Mouse (Mus musculus) forebrain, embryonic 13.5 days (tissue): ENCODE measurements at regions not wholly inside any gene's neighbourhood (a gene's known extent, or its start where the extent isn't known, plus 50 kb on each side); places are given as distances from the start of the nearest gene placed in this dataset.

Experiments used
- ATAC-seq: fragments of 200-750 bp; cut with Nextera tagmentation; 2 replicates; pipeline ENCODE4 v1.8.0; 2017
- H3K27ac ChIP-seq: fragments of 300-500 bp; sonication (generic); 2 replicates; pipeline ENCODE4 v1.5.1; 2015; ENCODE audit warnings: inconsistent platforms, mild to moderate bottlenecking, moderate library complexity
- H3K27me3 ChIP-seq: fragments of 300-500 bp; sonication (generic); 2 replicates; pipeline ENCODE4 v1.6.1; 2015; ENCODE audit warnings: mild to moderate bottlenecking, inconsistent platforms
- H3K36me3 ChIP-seq: fragments of 300-500 bp; sonication (generic); 2 replicates; pipeline ENCODE4 v1.6.1; 2015; ENCODE audit warnings: mild to moderate bottlenecking, inconsistent platforms; ENCODE audit not compliant: poor library complexity, severe bottlenecking
- H3K4me1 ChIP-seq: fragments of 300-500 bp; sonication (generic); 2 replicates; pipeline ENCODE4 v1.6.1; 2015; ENCODE audit warnings: inconsistent platforms
- H3K4me2 ChIP-seq: fragments of 300-500 bp; sonication (generic); 2 replicates; pipeline ENCODE4 v1.6.1; 2015; ENCODE audit warnings: inconsistent platforms, mild to moderate bottlenecking, moderate library complexity
- H3K4me3 ChIP-seq: fragments of 300-500 bp; sonication (generic); 2 replicates; pipeline ENCODE4 v1.5.1; 2015; ENCODE audit warnings: mild to moderate bottlenecking, inconsistent platforms
- H3K9ac ChIP-seq: fragments of 300-500 bp; sonication (generic); 2 replicates; pipeline ENCODE4 v1.6.1; 2015; ENCODE audit warnings: mild to moderate bottlenecking, inconsistent platforms
- H3K9me3 ChIP-seq: fragments of 300-500 bp; sonication (generic); replicated peaks from 2 replicates; pipeline ENCODE4 v1.6.1; 2016; ENCODE audit warnings: inconsistent platforms
- WGBS: fragments of 180-500 bp; shearing (Covaris S2); methylation state at CpG from one replicate; pipeline ENCODE4 v1.1.7; 2015; 5-methylcytosine and 5-hydroxymethylcytosine counted together

DNA sequence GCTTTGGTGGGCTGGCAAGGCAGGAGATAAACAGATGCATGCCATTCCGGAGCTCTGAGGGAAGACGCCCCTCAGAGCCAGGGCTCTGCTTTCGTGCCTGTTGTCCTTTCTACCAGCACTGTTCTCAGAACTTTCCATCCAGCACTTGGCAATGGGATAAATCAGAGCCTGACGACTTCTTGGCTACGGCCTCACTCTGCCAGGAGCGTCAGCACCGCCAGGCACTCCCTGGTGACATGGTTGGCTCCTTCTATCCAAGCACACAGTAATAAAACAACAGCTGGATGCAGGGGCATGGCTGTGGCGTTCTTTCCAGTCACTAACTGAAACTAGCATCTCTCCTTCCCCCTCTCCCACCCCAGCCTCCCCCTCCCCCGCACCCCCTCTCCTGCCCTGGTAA lies 215.4 kb downstream of the Ly86 start:
- Histone ChIP-seq H3K4me1 (peaks cover 9% of the 10 kb centered on the region; the same call in 1 of the 2 replicates), H3K4me3 (no peak overlapping the region), H3K27me3 (no peaks in the 10 kb centered on the region), H3K27ac (no peak overlapping the region), H3K9me3 (no peaks in the 10 kb centered on the region), H3K4me2 (no peak overlapping the region), H3K9ac (no peak overlapping the region), H3K36me3 (no peaks in the 10 kb centered on the region)
- no peak for ATAC-seq
- 56% methylated on average over 9 of the region's 9 CpGs for WGBS

DNA sequence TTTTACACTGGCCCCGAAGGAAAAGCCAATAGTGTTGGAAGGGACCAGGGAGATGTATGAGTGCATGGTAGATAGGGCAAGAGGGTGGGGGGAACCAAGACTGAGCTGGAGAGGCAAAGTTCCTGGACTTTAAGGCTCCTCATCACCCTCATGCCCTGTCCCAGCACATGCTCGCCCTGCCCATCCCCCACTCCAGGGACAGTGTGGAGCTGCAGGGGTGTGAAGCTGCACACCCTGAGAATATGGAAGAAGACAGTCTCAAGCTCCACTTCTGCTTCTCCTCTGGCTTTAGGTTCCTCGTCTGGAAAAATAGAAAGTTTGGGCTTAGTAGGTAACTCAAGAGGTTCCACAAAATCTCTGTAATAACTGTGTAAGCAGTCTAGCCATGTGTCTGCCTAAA lies 215.8 kb downstream of the Ly86 start:
- H3K4me3 ChIP-seq, result no peak overlapping the region
- no peak overlapping the region for H3K4me2 ChIP-seq
- H3K9me3 ChIP-seq, result no peaks in the 10 kb centered on the region
- H3K9ac ChIP-seq, result no peak overlapping the region
- H3K27ac ChIP-seq, result no peak overlapping the region
- 0 out of 2 replicates have a peak, but pooled peaks have one; percentile 33 for ATAC-seq
- WGBS, result 69% methylated on average over 3 of the region's 3 CpGs
- H3K4me1 ChIP-seq, result peaks cover 9% of the 10 kb centered on the region; the same call in 1 of the 2 replicates
- no peaks in the 10 kb centered on the region for H3K27me3 ChIP-seq
- no peaks in the 10 kb centered on the region for H3K36me3 ChIP-seq

DNA sequence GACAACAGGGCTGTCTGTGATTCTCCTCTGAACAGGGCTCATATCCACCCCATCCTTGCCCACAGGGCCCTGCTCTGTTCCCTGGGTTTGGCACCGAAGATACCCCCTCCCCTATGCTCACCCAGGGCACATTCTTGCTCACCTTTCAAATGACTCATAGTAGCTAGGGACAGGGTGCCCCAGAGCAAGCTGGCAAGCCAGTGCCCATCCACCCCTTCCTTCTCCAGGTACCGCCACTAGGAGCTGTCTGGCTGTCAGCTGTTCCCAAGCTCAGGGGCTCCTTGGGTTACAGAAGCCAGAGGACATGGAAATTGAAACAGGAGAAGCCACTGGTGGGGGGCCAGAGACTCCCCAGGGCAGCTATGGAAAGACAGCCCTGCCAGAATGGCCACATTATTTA lies 216.4 kb downstream of the Ly86 start:
- 76% methylated on average over 2 of the region's 2 CpGs for WGBS
- no peak for ATAC-seq
- H3K27me3 ChIP-seq, result no peaks in the 10 kb centered on the region
- no peak overlapping the region for H3K27ac ChIP-seq
- H3K9ac ChIP-seq, result no peak overlapping the region
- H3K4me3 ChIP-seq, result no peak overlapping the region
- no peak overlapping the region for H3K4me2 ChIP-seq
- H3K4me1 ChIP-seq, result peaks cover 9% of the 10 kb centered on the region; the same call in 1 of the 2 replicates
- H3K36me3 ChIP-seq, result no peaks in the 10 kb centered on the region
- no peaks in the 10 kb centered on the region for H3K9me3 ChIP-seq

DNA sequence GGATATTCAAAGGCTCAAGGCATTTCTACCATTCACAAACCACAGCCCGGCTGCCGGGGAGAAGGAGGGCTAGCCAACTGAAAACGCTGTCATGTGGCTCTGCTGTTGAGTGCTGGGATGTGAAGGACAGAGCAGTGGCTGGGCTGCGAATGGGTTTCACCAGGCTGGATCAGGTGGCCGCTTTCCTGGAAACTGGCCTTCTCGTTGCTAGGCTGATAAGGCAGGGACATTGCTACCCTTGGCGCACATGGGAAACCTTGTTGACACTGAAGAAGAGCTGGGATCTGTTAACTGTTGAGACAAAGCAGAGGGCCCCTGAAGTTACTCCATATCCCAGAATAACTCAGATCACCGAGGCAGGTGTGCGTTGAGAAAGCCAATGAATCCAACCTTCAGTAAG lies 216.1 kb upstream of the Rreb1 start:
- peaks cover 9% of the 10 kb centered on the region; the same call in 1 of the 2 replicates for H3K4me1 ChIP-seq
- no peak for ATAC-seq
- no peak overlapping the region for H3K4me2 ChIP-seq
- H3K9me3 ChIP-seq, result no peaks in the 10 kb centered on the region
- H3K27ac ChIP-seq, result no peak overlapping the region
- H3K4me3 ChIP-seq, result no peak overlapping the region
- 52% methylated on average over 9 of the region's 9 CpGs for WGBS
- no peaks in the 10 kb centered on the region for H3K27me3 ChIP-seq
- no peak overlapping the region for H3K9ac ChIP-seq
- H3K36me3 ChIP-seq, result no peaks in the 10 kb centered on the region

DNA sequence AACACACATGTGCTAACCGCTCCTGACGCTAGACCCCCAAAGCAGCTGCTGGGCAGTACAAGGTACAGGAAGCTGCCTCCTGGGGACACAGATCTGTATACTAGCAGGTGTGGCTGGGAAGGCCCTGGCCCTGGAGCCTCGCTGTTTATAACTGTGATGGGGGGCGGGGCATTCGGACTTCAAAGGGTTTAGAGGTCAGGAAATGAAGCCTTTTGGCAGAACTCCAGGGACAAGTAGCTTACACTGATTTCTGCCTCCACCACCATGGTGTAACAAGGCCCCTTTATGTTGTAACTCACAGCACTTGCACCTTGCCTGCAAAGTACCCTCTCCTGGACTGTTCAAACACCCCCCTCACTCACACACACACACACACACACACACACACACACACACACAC lies 215.5 kb upstream of the Rreb1 start:
- Histone ChIP-seq H3K4me3 (no peak overlapping the region), H3K4me2 (no peak overlapping the region), H3K36me3 (no peaks in the 10 kb centered on the region), H3K9me3 (no peaks in the 10 kb centered on the region), H3K9ac (no peak overlapping the region), H3K27me3 (no peaks in the 10 kb centered on the region), H3K4me1 (peaks cover 9% of the 10 kb centered on the region; the same call in 1 of the 2 replicates), H3K27ac (no peak overlapping the region)
- WGBS, result 40% methylated on average over 5 of the region's 5 CpGs
- ATAC-seq, result no peak

DNA sequence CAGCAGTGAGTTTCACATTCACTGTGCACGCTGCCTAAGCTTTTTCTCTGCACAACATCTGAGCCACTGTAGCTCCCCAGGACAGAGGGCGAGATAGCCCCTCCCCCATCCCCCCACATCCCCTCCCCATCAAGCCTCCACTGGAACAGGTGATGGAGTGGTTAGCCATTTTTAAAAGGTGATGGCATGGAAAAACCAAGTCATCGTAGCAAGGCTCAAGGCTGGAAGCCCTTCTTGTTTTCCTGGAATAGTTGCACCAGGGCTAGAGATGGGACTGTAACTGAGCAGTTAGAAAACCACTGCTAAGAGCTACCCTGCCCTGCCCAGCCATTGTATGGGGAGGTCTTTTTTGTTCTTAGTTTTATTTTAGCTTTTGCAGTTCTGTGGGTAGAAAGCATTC lies 209.1 kb upstream of the Rreb1 start:
- 69% methylated on average over 3 of the region's 3 CpGs for WGBS
- H3K36me3 ChIP-seq, result no peaks in the 10 kb centered on the region
- no peak overlapping the region for H3K27ac ChIP-seq
- no peak for ATAC-seq
- no peaks in the 10 kb centered on the region for H3K27me3 ChIP-seq
- no peaks in the 10 kb centered on the region for H3K9me3 ChIP-seq
- H3K4me2 ChIP-seq, result no peak overlapping the region
- H3K4me1 ChIP-seq, result no peaks in the 10 kb centered on the region
- H3K4me3 ChIP-seq, result no peak overlapping the region
- no peak overlapping the region for H3K9ac ChIP-seq

DNA sequence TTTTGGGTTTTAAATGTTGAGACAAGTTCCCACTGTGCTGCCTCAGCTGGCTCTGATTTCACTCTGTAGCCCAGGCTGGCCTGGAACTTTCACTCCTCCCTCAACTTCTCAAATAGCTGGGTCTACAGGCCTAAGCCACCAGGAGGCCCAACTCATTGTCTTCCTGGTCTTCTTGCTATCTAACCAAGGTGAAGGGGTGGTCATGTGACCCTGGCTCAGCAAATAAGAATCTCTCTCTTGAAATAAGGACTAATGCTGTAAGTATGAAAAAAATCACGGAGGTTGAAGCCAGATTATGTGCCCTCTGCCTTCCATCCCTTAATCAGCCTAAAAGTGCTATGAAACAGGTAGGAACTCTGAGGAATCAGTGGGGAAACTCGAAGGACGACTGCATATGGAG lies 208.7 kb upstream of the Rreb1 start:
- Histone ChIP-seq H3K27me3 (no peaks in the 10 kb centered on the region), H3K4me2 (no peak overlapping the region), H3K9ac (no peak overlapping the region), H3K9me3 (no peaks in the 10 kb centered on the region), H3K4me1 (no peaks in the 10 kb centered on the region), H3K4me3 (no peak overlapping the region), H3K36me3 (no peaks in the 10 kb centered on the region), H3K27ac (no peak overlapping the region)
- ATAC-seq, result no peak
- 84% methylated on average over 3 of the region's 3 CpGs for WGBS

DNA sequence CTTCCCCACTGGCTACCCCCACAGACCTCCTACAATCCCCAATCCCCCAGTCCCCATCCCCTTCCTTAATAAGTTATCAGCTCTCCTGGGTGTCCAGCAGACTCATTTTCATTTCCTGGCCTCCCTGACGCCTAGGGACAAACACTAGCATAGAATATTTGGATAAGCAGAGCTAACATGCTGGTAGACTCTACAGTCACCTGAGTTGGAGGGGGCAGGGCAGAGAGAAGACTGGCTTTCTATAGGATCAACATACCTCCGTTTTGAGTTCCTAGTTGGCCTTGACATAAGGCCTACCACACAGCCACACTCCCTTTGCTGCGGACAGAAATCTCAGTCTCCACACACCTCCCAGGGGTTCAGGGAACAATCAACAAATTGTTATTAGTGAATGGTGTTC lies 205.2 kb upstream of the Rreb1 start:
- no peak overlapping the region for H3K27ac ChIP-seq
- WGBS, result 57% methylated on average over 3 of the region's 3 CpGs
- no peaks in the 10 kb centered on the region for H3K9me3 ChIP-seq
- no peak overlapping the region for H3K4me3 ChIP-seq
- no peaks in the 10 kb centered on the region for H3K4me1 ChIP-seq
- no peak overlapping the region for H3K4me2 ChIP-seq
- no peaks in the 10 kb centered on the region for H3K36me3 ChIP-seq
- ATAC-seq, result no peak
- H3K9ac ChIP-seq, result no peak overlapping the region
- no peaks in the 10 kb centered on the region for H3K27me3 ChIP-seq

DNA sequence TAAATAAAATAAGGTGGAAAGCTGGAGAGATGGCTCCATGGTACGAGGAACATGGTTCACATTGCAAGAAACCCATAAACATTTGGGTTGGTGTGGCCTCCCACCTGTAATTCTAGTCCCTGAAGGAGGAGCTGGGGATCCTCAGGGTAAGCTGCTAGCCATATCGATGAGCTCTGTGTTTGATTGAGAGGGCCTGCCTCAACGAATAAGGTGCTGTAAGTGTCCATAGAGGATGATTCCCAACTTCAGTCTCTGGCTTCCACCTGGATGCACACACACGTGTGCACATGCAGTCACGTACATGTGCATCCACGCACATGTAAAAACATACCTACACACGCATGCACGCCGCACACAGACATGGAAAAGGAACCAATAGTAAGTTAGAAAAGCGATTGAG lies 199.0 kb upstream of the Rreb1 start:
- Histone ChIP-seq H3K27me3 (no peaks in the 10 kb centered on the region), H3K36me3 (no peaks in the 10 kb centered on the region), H3K9me3 (no peaks in the 10 kb centered on the region), H3K4me3 (no peak overlapping the region), H3K4me2 (no peak overlapping the region), H3K4me1 (peaks cover 9% of the 10 kb centered on the region; the same call in 1 of the 2 replicates), H3K27ac (peak overlapping the region; percentile 41; the same call in 1 of the 2 replicates), H3K9ac (no peak overlapping the region)
- no peak for ATAC-seq
- 83% methylated on average over 10 of the region's 10 CpGs for WGBS

DNA sequence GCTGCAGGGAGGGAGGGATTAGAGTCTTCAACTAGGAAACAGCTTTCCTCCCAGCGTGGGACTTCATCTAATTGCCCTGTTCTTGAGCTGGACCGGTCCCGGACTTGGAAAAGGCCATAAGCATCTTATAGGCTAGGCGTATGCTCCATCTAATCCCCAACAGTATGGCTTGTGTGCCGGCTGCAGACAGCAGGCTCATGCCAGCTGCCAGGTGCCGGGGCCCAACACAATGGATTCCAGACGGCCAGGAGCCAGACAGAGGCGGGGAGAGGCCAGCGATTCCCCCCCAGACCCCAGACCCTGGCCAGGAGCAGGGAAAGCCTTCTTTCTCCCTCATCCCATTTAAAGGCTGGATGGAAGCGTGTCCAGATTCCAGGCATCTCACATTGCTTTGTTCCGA lies 198.4 kb upstream of the Rreb1 start:
- ATAC-seq, result peak; percentile 76
- peak overlapping the region; percentile 41 for H3K27ac ChIP-seq
- peaks cover 9% of the 10 kb centered on the region; the same call in 1 of the 2 replicates for H3K4me1 ChIP-seq
- H3K4me2 ChIP-seq, result peak overlapping the region; percentile 15; the same call in 1 of the 2 replicates
- H3K9me3 ChIP-seq, result no peaks in the 10 kb centered on the region
- H3K4me3 ChIP-seq, result no peak overlapping the region
- no peaks in the 10 kb centered on the region for H3K36me3 ChIP-seq
- no peaks in the 10 kb centered on the region for H3K27me3 ChIP-seq
- 15% methylated on average over 11 of the region's 11 CpGs for WGBS
- H3K9ac ChIP-seq, result peak overlapping the region; percentile 12; the same call in 1 of the 2 replicates

DNA sequence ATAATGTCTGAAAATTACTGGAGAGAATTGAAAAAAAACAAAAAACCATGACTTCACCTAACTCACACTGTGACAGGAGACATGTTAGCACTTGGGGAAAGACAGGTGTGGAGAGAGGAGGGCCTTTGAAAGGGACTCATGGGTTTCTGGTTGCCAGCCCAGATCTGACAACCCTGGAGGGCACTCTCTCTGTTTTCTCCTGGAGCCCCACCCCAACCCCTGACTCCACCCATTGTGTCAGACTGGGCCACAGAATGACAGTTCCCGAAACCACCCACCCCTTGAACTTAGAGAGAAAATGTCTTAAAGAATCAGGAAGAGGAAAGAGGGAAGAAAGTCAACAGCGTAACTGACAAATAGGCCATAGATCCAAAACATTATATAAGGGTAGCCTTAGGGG lies 197.4 kb upstream of the Rreb1 start:
- H3K9me3 ChIP-seq, result no peaks in the 10 kb centered on the region
- no peak for ATAC-seq
- no peak overlapping the region for H3K4me3 ChIP-seq
- no peaks in the 10 kb centered on the region for H3K27me3 ChIP-seq
- no peak overlapping the region for H3K9ac ChIP-seq
- H3K4me1 ChIP-seq, result peaks cover 9% of the 10 kb centered on the region; the same call in 1 of the 2 replicates
- H3K4me2 ChIP-seq, result no peak overlapping the region
- 78% methylated on average over 2 of the region's 2 CpGs for WGBS
- H3K36me3 ChIP-seq, result no peaks in the 10 kb centered on the region
- no peak overlapping the region for H3K27ac ChIP-seq

DNA sequence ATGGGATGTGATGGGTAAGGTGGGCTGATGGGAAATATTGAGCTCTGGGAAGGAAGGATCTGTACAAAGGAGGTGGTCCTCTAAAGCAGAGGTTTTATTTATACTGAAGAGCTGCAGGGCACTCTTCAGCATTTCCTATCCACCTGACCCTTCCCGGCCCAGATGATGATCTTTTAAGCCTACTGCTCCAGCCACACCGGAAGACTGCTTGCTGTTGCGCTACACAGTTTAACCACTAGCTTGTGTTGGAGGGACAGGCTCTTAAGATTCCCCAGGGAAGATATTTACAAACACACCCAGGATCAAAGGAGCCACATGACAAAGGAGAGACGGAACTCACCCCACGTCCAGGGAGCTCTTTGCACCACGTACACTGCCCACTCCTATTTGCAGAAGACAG lies 196.8 kb upstream of the Rreb1 start:
- H3K27ac ChIP-seq, result no peak overlapping the region
- H3K4me1 ChIP-seq, result peaks cover 9% of the 10 kb centered on the region; the same call in 1 of the 2 replicates
- no peak overlapping the region for H3K9ac ChIP-seq
- H3K4me3 ChIP-seq, result no peak overlapping the region
- no peaks in the 10 kb centered on the region for H3K9me3 ChIP-seq
- H3K36me3 ChIP-seq, result no peaks in the 10 kb centered on the region
- 59% methylated on average over 6 of the region's 6 CpGs for WGBS
- no peaks in the 10 kb centered on the region for H3K27me3 ChIP-seq
- no peak overlapping the region for H3K4me2 ChIP-seq
- no peak for ATAC-seq

DNA sequence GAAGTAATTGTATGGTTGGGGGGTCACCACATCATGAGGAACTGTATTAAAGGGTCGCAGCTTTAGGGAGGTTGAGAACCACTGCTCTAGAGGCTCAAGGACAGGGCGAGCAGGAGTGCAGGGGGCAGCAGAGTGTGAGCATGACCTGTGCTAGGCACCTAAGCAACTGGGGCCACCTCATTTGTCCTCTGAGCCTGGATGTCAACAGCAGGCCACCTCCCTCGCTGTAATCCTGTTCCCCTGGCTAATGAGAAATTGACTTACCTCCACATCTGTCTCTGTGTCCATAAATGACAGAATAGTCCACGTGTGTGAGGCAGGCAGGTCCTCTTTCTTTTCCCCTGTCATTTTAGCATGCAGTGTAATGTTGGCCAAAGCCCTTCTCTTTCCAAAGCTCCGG lies 192.7 kb upstream of the Rreb1 start:
- WGBS, result 85% methylated on average over 5 of the region's 5 CpGs
- no peak overlapping the region for H3K4me2 ChIP-seq
- no peaks in the 10 kb centered on the region for H3K4me1 ChIP-seq
- ATAC-seq, result no peak
- no peak overlapping the region for H3K4me3 ChIP-seq
- no peak overlapping the region for H3K9ac ChIP-seq
- no peak overlapping the region for H3K27ac ChIP-seq
- H3K9me3 ChIP-seq, result no peaks in the 10 kb centered on the region
- H3K27me3 ChIP-seq, result no peaks in the 10 kb centered on the region
- H3K36me3 ChIP-seq, result no peaks in the 10 kb centered on the region
